Mouse (Mus musculus): ENCODE results near the gene Hipk1. TPM values are rescaled to one million over a fixed set of nuclear protein-coding genes. Genes with fewer than 3 reads are reported as not detected.

Hipk1 gene
- 100 to 1,000 TPM; 208 to 219 TPM for total RNA-seq (2023)

GRCm38 (mm10) chr3:103791230-103792110, at the start of gene Hipk1:
TSS of gene Hipk1 (minus strand) at chr3:103791563.

DNA sequence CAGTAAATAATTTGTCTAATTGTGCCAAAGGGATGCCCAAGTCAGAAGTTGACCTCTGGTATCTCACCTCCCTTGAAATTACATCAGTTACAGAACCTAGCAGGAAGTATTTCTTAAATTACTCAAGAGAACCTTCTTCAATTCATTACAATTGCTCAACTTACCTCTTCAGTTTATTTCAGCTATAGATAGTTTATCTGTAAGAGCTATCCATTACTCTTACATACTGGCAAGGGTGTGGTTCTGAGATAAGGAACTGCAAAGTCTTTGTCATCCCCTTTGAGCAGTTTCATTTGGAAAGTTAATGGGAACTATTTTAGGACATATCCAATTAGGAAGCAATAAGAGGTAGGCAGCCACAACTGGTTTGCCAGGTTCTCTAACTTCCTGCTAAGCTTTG, 41.1 kb upstream of the Hipk1 start, which contains the start of gene Bcl2l15:
Bcl2l15 (plus strand) TSS at position 176 of the 400 bp plus-strand sequence.

DNA sequence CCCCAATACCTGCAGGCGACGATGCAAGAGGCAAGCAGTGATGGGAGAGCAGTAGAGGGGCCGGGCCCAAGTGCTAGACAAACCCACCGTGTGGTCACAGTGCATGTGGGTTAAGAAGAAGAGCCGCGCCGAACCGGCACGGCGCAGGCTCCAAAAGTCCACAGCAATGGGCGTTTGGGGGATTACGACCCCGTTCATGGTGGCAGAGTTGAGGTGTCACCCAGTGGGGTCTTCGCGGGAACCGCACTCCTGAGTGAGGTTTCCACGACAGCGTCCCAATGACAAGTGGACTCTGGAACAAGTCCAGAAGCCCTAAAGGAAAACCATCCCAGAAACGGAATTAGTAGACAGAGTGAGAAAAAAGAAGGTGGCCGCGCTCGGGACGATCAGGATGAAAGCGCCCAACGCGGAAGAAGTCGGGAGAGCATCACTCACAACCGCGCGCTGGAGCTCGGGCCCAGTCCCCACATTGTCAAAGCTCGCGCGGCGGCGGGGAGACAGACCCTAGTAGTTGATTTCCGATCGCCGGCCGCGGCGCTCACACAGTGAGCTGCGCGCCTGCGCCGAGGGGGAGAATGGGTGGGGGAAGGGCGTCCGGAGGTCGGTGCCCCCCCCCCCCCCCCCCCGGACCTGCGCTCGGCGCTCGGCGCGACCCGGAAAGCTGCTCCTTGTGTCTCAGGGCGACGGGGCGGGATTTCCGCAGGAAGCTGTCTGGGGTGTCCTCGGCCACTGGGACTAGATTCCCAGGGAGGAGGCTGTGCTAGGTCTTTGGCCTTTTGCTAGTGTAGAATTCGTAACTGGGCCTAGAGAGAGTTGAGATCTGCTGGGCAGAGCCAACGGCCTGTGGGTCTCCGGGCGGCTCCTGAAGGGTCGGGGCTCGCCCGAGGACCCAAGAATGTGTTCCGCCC, 17.8 kb upstream of the Hipk1 start, which contains the start of the genes Dclre1b, Ap4b1 and Gm43064:
Dclre1b (minus strand) TSS at position 554 of the 908 bp plus-strand sequence.
Ap4b1 (plus strand) TSS at position 630 of the 908 bp plus-strand sequence.
Gm43064 (plus strand) TSS at position 683 of the 908 bp plus-strand sequence.

DNA sequence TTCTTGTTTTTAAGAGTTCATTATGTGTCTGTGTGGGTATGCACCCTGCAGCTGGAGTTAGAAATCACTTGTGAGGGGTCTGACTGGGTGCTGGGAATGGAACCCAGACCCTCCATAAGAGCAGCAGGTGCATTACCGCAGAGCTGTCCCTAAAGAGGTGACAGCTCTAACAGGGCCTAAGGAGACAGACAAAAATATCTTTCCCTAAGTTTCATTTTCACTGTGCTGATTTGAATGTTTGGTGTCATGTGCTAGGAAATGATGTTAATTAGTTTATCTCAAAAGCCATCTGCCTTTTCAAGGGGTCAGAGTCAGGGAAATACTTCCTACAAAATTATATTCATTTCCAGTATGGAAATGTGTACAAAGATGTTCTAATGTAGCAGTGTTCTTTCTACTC, 52.0 kb downstream of the Hipk1 start, which contains the start of gene Gm10964:
Gm10964 (plus strand) TSS at position 38 of the 400 bp plus-strand sequence.

DNA sequence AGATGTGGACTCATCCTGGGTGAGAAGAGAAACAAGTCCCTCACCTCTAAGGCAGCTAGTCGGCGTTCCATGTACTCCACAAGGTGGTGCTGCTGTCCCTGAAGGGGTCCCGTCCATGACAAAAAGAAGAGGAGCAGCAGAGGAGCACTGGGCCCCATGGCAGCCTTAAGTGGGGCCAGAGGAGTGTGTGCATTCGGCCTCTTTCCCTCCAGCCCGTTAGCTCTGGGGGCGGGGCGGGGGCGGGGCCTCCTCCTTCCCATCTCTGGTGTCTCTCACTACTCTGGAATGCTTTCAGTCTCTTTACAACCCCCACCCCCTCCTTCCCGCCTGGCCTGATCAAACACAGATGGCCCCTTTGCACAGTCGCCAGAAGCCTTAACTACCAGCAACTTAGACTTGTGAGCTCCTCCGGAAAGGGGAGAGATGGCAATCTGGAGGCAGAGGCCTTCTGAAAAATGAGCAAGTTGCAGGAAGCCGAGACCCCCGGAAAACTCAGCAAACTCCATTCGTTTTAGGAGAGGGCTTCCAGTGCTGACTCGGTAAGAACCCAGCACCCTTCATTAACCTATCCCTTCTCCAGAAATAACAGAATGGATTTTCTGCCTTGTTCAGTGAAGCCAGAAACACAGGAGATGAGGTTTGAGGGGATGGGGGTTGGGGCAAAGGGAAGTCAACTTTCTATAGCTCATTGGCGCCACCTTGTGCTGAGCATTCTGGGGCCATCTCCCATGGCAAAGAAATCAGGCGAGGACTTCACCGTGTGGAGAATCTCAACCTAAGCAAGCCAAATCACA, 53.4 kb downstream of the Hipk1 start, which contains the start of gene Olfml3:
Olfml3 (minus strand) TSS at position 224 of the 794 bp plus-strand sequence.

Other genes with a start within 250 kb of the Hipk1 start
- 1 to 10 TPM in 1 of 2 experiments, under 1 TPM in 1; 0.68 to 1.7 TPM for gene Syt6, start 216.3 kb downstream of the Hipk1 start, total RNA-seq (2023)
- 1 to 10 TPM in 1 of 2 experiments, not detected in 1; 1.4 TPM for gene Atg4a-ps, start 145.5 kb downstream of the Hipk1 start, total RNA-seq (2023)
- 10 to 100 TPM; 14.8 to 15.2 TPM for gene Olfml3, start 53.6 kb downstream of the Hipk1 start, total RNA-seq (2023)
- not detected for gene Gm10964, start 52.2 kb downstream of the Hipk1 start, total RNA-seq (2023)
- 10 to 100 TPM; 20.1 to 28.8 TPM for gene Dclre1b, start 17.9 kb upstream of the Hipk1 start, total RNA-seq (2023)
- 10 to 100 TPM; 16.0 to 21.6 TPM for gene Ap4b1, start 18.0 kb upstream of the Hipk1 start, total RNA-seq (2023)
- under 1 TPM in 1 of 2 experiments, not detected in 1; 0.68 TPM for gene Gm43064, start 18.0 kb upstream of the Hipk1 start, total RNA-seq (2023)
- gene Bcl2l15, start 41.0 kb upstream of the Hipk1 start, total RNA-seq (2023) = 1 to 10 TPM; 1.2 to 2.1 TPM
- gene Ptpn22, start 68.2 kb upstream of the Hipk1 start, total RNA-seq (2023) = 100 to 1,000 TPM; 258 to 301 TPM
- 10 to 100 TPM; 40.3 to 43.4 TPM for gene Rsbn1, start 122.6 kb upstream of the Hipk1 start, total RNA-seq (2023)
- gene Phtf1, start 176.5 kb upstream of the Hipk1 start, total RNA-seq (2023) = 10 to 100 TPM; 34.5 to 35.6 TPM

Data from T-cell, adult 66 days (primary cell).